Mouse (Mus musculus) urinary bladder, postnatal 10 days (tissue): ENCODE results near the gene Irgm2.

ENCODE experiments used
- DNase-seq: peaks from one replicate; pipeline ENCODE4 v3.0.0; 2022; ENCODE audit warnings: low spot score

Irgm2 gene

DNA sequence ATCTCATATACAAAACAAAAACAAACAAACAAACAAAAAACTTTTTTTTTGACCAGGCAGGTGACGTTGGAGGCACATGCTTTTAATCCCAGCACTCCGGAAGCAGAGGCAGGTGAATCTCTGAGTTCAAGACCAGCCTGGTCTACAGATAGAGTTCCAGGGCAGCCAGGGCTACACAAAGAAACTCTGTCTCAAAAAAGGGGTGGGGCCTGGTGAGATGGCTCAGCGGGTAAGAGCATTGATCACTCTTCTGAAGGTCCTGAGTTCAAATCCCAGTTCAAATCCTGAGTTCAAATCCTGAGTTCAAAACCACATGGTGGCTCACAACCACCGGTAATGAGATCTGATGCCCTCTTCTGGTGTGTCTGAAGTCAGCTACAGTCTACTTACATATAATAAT, 62.4 kb downstream of the Irgm2 start:
- no peak for DNase-seq

DNA sequence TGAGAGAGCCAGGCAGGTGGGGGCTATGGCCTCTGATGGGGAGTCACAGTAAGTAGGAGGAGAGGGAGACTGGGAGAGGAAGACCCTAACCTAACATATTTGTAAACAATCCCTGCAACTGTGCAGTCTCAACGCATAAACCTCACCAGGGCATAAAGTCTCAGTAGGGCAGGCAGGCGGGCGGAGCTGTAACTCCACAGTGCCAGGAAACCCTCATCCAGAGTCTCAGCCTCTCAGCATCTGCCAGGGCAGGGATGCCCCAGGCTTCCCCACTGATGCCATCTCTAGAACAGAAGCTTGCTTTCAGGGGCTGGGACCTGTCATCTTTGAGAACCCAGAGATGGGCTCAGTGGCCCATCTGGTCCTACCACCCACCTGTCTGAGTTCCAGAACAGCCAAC, 62.9 kb downstream of the Irgm2 start:
- no peak for DNase-seq

DNA sequence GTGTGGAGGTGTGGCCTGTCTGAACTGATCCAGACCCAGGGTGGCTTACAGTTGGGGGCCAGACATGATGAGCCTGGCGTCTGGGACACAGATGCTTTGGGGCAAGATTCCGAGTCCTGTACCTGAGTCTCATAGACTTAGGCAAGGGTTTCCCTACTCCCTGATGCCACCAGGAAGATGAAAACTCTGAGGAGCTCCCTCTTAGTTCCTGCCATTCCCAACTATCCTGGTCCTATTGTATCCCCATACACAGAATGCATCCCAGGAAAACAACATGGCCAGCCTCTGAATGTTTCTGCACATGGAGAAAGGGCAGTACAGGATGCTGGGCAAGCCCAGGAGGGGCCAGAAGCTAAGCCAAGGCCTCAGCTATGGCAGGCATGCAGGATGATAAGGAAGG, 64.1 kb downstream of the Irgm2 start:
- no peak for DNase-seq

- no peak for DNase-seq
Measured at GRCm38 (mm10) chr11:58264546-58264945, 65.1 kb downstream of the Irgm2 start.

DNA sequence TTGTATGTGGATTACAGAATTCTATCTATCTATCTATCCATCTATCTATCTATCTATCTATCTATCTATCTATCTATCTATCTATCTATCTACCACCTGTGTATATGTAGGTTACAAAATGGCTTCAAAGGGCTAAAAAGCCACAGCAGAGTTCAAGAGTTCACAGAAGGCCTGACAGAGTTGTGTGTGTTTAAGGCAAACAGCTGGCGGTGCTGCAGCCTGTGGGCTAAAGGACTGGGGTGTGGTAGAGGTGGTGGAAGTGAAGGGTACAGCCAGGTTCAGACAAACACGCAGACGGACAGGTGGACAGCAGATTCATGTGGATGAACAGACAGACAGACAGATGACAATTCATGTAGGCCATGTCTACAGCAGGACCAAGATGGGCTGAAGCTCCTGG, 68.9 kb downstream of the Irgm2 start:
- DNase-seq = no peak
